Mouse (Mus musculus) CH12.LX (cell line): Measurements from ENCODE around the gene Ttll11.

Experiments used
- CTCF ChIP-seq, 2 experiments: IDR thresholded peaks in 1 of 2; conservative IDR thresholded peaks in 1 of 2; 2 replicates each; pipeline ENCODE4 v1.5.1; 2011 to 2012; ENCODE audit warnings: low read depth in 2 of 2, low read length in 2 of 2, improper control_type of control experiment in 1 of 2, inconsistent platforms in 1 of 2, mild to moderate bottlenecking in 1 of 2, moderate library complexity in 1 of 2
- MAFK ChIP-seq: IDR thresholded peaks from 2 replicates; pipeline ENCODE4 v1.6.1; 2011; ENCODE audit warnings: low read length, improper control_type of control experiment; ENCODE audit not compliant: insufficient replicate concordance
- SMC3 ChIP-seq: IDR thresholded peaks from 2 replicates; pipeline ENCODE4 v1.6.1; 2011; ENCODE audit warnings: low read depth, low read length, improper control_type of control experiment

GRCm38 (mm10) chr2:35912090-35912489 is 67.6 kb downstream of the Ttll11 start:
- no peak for TF ChIP-seq CTCF (conservative IDR thresholded peaks at IDR 0.05 in 1 of 2, IDR thresholded peaks at IDR 0.05 in 1 of 2; ENCODE audit: low read depth in 2 of 2, low read length in 2 of 2)
- TF ChIP-seq MAFK: no peak
- TF ChIP-seq SMC3: no peak
